Mouse (Mus musculus): Measurements from ENCODE around the gene Elovl5.
"Not testable (repeated sequence)": the region's sequence is repeated elsewhere in the genome, so short reads cannot be mapped to it uniquely, and the experiment has no call there.

The Elovl5 gene

DNA sequence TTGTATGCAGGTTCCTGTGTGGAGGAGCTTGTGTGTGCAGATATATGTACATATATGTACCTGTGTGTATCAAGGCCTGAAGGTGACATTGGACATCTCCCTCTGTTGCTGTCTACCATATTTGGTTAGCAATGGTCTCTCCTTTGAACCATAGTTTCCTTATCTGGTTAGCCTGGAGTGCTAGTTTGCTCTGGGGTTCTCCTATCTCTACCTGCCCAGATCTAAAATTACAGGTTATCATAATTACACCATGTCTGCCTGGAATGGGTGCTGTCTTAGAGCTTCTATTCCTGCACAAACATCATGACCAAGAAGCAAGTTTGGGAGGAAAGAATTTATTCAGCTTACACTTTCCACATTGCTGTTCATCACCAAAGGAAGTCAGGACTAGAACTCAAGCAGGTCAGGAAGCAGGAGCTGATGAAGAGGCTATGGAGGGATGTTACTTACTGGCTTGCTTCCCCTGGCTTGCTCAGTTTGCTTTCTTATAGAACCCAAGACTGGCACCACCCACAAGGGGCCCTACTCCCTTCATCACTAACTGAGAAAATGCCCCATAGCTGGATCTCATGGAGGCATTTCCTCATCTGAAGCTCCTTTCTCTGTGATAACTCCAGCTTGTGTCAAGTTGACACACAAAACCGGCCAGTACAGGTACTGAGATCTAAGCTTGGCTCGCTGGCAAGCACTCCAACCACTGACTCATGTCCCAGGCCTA, 76.5 kb downstream of the Elovl5 start:
- not testable (repeated sequence) for DNase-seq (ENCODE audit: low read depth, low spot score)

DNA sequence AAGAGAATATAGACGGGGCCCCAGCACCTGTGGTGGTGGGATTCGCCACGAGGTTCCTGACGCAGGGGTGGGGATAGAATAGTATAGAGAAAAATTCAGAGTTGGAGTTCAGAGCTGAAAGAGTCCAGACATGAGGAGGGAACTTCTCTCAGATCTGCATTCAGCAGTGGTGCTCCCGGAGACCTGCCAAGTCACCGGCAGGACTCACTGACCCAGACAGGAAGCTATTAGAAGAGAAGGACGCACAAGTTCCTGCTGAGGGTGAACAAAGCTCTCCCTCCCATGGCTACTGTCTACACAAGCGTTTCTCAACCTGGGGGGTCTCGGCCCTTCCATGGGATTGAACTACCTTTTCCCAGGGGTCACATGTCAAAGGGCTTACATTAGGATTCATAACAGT, 78.1 kb downstream of the Elovl5 start:
- no peak for DNase-seq (ENCODE audit: low read depth, low spot score)

GRCm38 (mm10) chr9:78000586-78001500, 83.7 kb downstream of the Elovl5 start:
- DNase-seq (ENCODE audit: low read depth, low spot score): no peak

DNA sequence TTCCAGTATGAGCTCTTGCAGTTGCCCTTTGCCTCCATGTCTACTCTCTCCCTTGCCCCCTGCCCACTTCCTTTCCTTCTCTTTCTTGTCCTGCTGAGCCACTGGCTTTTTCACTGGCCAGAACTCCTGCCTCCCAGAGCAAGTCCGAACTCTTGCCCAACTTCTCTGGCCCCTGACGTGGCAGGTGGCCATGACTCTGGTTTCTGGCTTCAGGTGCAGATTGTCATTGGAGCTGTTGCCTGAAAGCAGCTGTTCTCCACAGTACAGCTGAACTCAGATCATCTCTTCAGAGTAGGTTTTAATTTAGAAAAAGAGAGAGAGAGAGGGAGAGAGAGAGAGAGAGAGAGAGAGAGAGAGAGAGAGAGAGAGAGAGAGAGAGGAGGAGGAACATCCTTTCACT, 86.1 kb downstream of the Elovl5 start:
- DNase-seq (ENCODE audit: low read depth, low spot score): no peak

- DNase-seq (ENCODE audit: low read depth, low spot score): peak; percentile 12
These were observed 88.3 kb downstream of the Elovl5 start for GRCm38 (mm10) chr9:78005481-78005880.

- peak; percentile 68 for DNase-seq (ENCODE audit: low read depth, low spot score)
These were observed 89.2 kb downstream of the Elovl5 start for GRCm38 (mm10) chr9:78006209-78007001.

- DNase-seq (ENCODE audit: low read depth, low spot score): no peak
These were observed 92.2 kb downstream of the Elovl5 start for GRCm38 (mm10) chr9:78009382-78009781.

GRCm38 (mm10) chr9:78010187-78010586, 93.0 kb downstream of the Elovl5 start:
- no peak for DNase-seq (ENCODE audit: low read depth, low spot score)

DNA sequence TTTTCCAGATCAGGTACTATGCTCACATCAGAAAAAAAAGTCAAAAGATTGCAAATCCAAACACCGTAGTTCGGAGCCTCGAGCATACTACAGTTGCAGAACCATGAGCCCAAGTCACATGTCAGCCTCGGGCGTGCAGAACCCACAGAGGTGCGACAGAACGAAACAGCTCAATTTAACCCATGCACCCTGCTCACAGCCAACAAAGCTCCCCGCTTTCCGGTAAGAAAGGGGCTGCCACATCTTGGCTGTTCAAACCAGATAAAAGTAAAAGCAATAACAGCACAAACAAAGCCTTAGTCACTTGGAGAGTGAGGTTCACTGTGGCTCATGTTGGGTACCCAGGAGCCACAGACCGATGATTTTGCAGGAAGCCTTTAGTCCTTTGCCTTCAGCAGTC, 93.5 kb downstream of the Elovl5 start:
- DNase-seq (ENCODE audit: low read depth, low spot score): no peak

GRCm38 (mm10) chr9:78012066-78012465, 94.9 kb downstream of the Elovl5 start:
- no peak for DNase-seq (ENCODE audit: low read depth, low spot score)

DNA sequence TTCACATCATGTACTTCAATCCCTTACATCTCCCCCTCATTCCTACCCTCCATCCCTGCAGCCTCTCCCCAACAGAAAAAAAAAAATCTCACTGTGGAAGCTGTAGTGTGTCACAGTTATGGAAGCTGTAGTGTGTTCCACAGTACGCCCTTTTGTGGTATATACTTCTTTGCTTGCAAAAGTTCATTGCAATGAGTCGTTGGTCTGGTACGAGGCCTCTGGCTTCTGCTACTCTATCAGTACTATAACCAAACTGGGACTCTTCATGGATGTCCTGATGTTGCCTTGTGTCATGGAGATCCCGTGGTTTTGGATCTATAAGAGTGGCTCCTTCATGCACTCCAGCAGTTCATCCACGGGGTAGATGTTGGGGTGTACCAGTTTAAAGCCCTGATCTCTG, 95.5 kb downstream of the Elovl5 start:
- no peak for DNase-seq (ENCODE audit: low read depth, low spot score)

GRCm38 (mm10) chr9:78013813-78014212, 96.6 kb downstream of the Elovl5 start:
- no peak for DNase-seq (ENCODE audit: low read depth, low spot score)

GRCm38 (mm10) chr9:78015816-78016215, 98.7 kb downstream of the Elovl5 start:
- DNase-seq (ENCODE audit: low read depth, low spot score): no peak

GRCm38 (mm10) chr9:78016288-78016687, 99.1 kb downstream of the Elovl5 start:
- DNase-seq (ENCODE audit: low read depth, low spot score): no peak

- DNase-seq (ENCODE audit: low read depth, low spot score): peak; percentile 67
These were observed 104.1 kb downstream of the Elovl5 start for GRCm38 (mm10) chr9:78021256-78021655.

DNA sequence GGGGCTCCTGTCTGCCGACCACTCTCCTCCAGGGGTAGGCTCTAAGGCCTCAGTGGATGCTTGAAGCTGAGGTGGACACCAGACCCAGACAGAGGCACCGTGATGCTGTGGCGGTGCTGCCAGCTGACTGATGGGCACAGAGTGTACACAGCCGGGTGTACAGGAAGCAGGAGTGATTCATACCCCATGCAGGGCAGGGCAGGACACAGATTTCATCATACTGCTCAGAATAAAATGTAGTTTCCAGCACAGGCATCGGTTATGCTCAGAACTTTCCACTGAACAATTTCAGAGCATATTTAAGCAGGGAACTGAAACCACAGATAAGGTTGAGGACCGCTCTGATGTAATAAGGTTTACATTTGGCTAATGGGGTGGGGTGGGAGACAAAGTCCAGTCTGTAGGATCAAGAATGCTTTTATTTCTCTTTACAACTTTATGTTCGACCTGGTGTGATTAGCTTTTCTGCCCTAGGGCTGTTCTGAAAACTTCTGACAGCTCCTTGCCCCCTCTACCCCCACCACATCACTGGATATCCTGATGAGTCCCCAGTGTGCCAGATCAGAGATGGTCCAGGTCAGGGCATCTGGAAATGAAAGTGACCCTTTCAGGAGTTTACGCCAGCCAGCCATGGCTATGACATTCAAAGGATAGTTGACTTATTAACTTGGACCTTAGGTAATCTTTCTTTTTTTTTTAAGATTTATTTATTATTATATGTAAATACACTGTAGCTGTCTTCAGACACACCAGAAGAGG, 105.2 kb downstream of the Elovl5 start:
- no peak for DNase-seq (ENCODE audit: low read depth, low spot score)

GRCm38 (mm10) chr9:78024823-78025222, 107.7 kb downstream of the Elovl5 start:
- peak; percentile 67 for DNase-seq (ENCODE audit: low read depth, low spot score)

- DNase-seq (ENCODE audit: low read depth, low spot score): no peak
These were observed 109.9 kb downstream of the Elovl5 start for GRCm38 (mm10) chr9:78027099-78027498.

DNA sequence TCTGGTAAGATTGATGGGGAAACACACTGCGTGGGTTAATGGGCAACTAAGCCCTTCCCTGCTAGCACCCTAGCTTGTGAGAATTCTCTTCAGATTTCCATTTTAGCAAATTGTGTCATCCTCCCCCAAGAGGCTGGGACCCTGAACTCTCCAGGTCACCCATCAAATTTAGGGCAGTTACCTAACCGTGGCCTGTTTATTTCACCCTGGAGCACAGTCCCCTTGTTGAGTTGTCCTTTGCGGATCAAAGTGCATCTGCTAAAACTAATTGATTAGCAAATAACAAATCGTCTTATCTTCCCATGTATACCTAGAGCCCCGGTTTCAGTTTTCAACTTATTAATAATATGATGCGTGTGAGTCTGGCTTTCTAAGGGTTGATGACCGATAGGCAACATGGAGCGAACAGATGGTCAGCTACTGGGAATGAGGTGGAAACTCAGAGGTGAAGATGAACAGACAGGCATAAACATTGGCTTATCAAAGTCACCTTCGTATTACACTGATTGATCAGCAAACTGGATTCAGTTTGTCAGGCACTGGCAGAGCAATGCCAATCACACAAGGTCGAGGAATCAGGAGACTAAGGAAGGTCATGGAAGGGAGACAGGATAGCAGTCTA, 113.8 kb downstream of the Elovl5 start:
- DNase-seq (ENCODE audit: low read depth, low spot score): no peak

DNA sequence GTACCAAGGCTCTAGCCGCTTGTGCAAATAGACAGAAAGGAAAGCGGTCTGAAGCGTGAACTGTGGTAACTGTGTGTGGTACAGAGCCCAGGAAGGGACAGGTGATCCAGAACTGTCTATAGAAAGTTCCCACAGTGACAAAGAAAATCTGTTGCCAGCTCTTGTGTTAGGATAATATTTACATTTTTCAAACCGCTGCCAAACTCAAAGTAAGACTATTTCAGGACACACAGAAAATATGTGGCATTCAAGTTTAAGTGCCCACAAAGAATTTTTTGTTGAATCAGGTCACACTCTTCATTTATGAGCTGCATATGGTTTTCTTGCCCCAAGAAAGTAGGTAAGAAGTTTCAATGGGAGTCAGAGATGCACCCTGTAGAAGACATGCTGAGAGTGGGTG, 115.8 kb downstream of the Elovl5 start:
- no peak for DNase-seq (ENCODE audit: low read depth, low spot score)

Measured in mesoderm, embryonic 11.5 days (tissue).